Mouse (Mus musculus): ENCODE data around the gene Klhdc1.

DNA sequence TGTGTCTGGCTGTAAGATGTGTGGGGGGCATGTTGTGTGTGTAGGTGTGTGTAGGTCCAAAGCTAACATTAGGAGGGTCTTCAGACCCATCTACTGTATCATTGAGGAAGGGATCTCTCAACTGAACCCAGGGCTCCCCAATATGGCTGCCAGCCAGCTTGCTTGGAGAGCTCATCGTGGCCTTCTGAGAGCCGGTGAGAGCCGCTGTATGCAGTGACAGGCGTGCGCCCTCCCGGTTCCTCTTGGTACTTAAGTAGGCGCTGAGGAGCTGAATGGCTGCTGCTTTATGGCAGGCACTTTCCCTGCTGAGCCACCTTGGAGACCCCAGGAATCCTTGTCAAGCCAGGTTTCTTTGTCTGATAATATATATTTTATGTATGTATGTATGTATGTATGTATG, 65.4 kb downstream of the Klhdc1 start:
- TF ChIP-seq EP300 (IDR thresholded peaks at IDR 0.05) (no peak), CTCF (IDR thresholded peaks at IDR 0.05) (no peak)

Data from lung, postnatal 0 days (tissue).